Mouse (Mus musculus): ENCODE data around the gene Klhl21. TPM values are rescaled to one million over a fixed set of nuclear protein-coding genes. Genes with fewer than 3 reads are reported as not detected.

Klhl21 gene
- polyA plus RNA-seq, 2 experiments = 2.3 to 4.4 TPM

GRCm38 (mm10) chr4:152012109-152012508 lies 3.5 kb downstream of the Klhl21 start:
- Histone ChIP-seq H3K4me1 (replicated peaks; ENCODE audit: control insufficient read depth in 2 of 2, insufficient read depth in 2 of 2, low read length in 1 of 2) (peaks cover 27 to 28% of the 10 kb centered on the region in 2 experiments), H3K27me3 (ENCODE audit: control insufficient read depth, insufficient read depth, low read length) (peaks cover 11% of the 10 kb centered on the region), H3K27ac (no peak overlapping the region), H3K4me2 (ENCODE audit: low read depth) (no peak overlapping the region), H3K4me3 (ENCODE audit: insufficient read depth in 1 of 2, low read depth in 2 of 2, low read length in 2 of 2) (no peak overlapping the region), H3K36me3 (replicated peaks; ENCODE audit: control insufficient read depth, insufficient read depth, low read depth) (peaks cover 5% of the 10 kb centered on the region; the same call in 1 of the 2 replicates), H3K9me3 (ENCODE audit: control insufficient read depth, low read length) (no peaks in the 10 kb centered on the region), H3K9ac (replicated peaks) (no peak overlapping the region)
- WGBS (ENCODE audit: insufficient replicate concordance) = 86% methylated on average over 16 of the region's 16 CpGs
- DNase-seq (ENCODE audit: low read depth in 3 of 3, low spot score in 3 of 3) = no peak
- ATAC-seq (ENCODE audit: insufficient read depth) = no peak
- TF ChIP-seq CTCF (IDR thresholded peaks at IDR 0.05; ENCODE audit: low read depth) (no peak), EP300 (IDR thresholded peaks at IDR 0.05; ENCODE audit: low read depth) (no peak)

- Histone ChIP-seq H3K4me3 (ENCODE audit: insufficient read depth in 1 of 2, low read depth in 2 of 2, low read length in 2 of 2) (no peak overlapping the region), H3K9ac (replicated peaks) (no peak overlapping the region), H3K4me1 (replicated peaks; ENCODE audit: control insufficient read depth in 2 of 2, insufficient read depth in 2 of 2, low read length in 1 of 2) (peaks cover 20 to 21% of the 10 kb centered on the region in 2 experiments), H3K36me3 (replicated peaks; ENCODE audit: control insufficient read depth, insufficient read depth, low read depth) (peaks cover 5% of the 10 kb centered on the region; the same call in 1 of the 2 replicates), H3K4me2 (ENCODE audit: low read depth) (no peak overlapping the region), H3K27me3 (ENCODE audit: control insufficient read depth, insufficient read depth, low read length) (peaks cover under 1% of the 10 kb centered on the region; the same call in 1 of the 2 replicates), H3K27ac (no peak overlapping the region), H3K9me3 (ENCODE audit: control insufficient read depth, low read length) (no peaks in the 10 kb centered on the region)
- TF ChIP-seq EP300 (IDR thresholded peaks at IDR 0.05; ENCODE audit: low read depth) (no peak), CTCF (IDR thresholded peaks at IDR 0.05; ENCODE audit: low read depth) (no peak)
- DNase-seq (ENCODE audit: low read depth in 3 of 3, low spot score in 3 of 3) (no peak), ATAC-seq (ENCODE audit: insufficient read depth) (no peak)
- WGBS (ENCODE audit: insufficient replicate concordance) = 72% methylated on average over 12 of the region's 12 CpGs
Measured at GRCm38 (mm10) chr4:152013036-152013813, 4.6 kb downstream of the Klhl21 start.

GRCm38 (mm10) chr4:152019073-152019472 lies 10.5 kb downstream of the Klhl21 start:
- no peak overlapping the region for H3K4me3 ChIP-seq (ENCODE audit: insufficient read depth in 1 of 2, low read depth in 2 of 2, low read length in 2 of 2)
- peaks cover 14% of the 10 kb centered on the region for H3K36me3 ChIP-seq (replicated peaks; ENCODE audit: control insufficient read depth, insufficient read depth, low read depth)
- ATAC-seq (ENCODE audit: insufficient read depth) = no peak
- H3K4me2 ChIP-seq (ENCODE audit: low read depth) = no peak overlapping the region
- no peak for DNase-seq (ENCODE audit: low read depth in 3 of 3, low spot score in 3 of 3)
- no peak for TF ChIP-seq CTCF (IDR thresholded peaks at IDR 0.05; ENCODE audit: low read depth)
- TF ChIP-seq EP300 (IDR thresholded peaks at IDR 0.05; ENCODE audit: low read depth) = no peak
- no peaks in the 10 kb centered on the region for H3K27me3 ChIP-seq (ENCODE audit: control insufficient read depth, insufficient read depth, low read length)
- H3K27ac ChIP-seq = no peak overlapping the region
- no peaks in the 10 kb centered on the region for H3K9me3 ChIP-seq (ENCODE audit: control insufficient read depth, low read length)
- H3K9ac ChIP-seq (replicated peaks) = no peak overlapping the region
- H3K4me1 ChIP-seq (replicated peaks; ENCODE audit: control insufficient read depth in 2 of 2, insufficient read depth in 2 of 2, low read length in 1 of 2) = 0 out of 4 replicates have a peak, but pooled peaks cover 0 to under 1% of the 10 kb centered on the region in 2 experiments
- 77% methylated on average over 6 of the region's 6 CpGs for WGBS (ENCODE audit: insufficient replicate concordance)

GRCm38 (mm10) chr4:152020024-152020423 lies 11.4 kb downstream of the Klhl21 start:
- no peak overlapping the region for H3K9ac ChIP-seq (replicated peaks)
- H3K4me3 ChIP-seq (ENCODE audit: insufficient read depth in 1 of 2, low read depth in 2 of 2, low read length in 2 of 2) = no peak overlapping the region
- H3K4me2 ChIP-seq (ENCODE audit: low read depth) = no peak overlapping the region
- DNase-seq (ENCODE audit: low read depth in 3 of 3, low spot score in 3 of 3) (no peak), ATAC-seq (ENCODE audit: insufficient read depth) (no peak)
- no peak overlapping the region for H3K27ac ChIP-seq
- WGBS (ENCODE audit: insufficient replicate concordance) = 83% methylated on average over 21 of the region's 21 CpGs
- no peaks in the 10 kb centered on the region for H3K9me3 ChIP-seq (ENCODE audit: control insufficient read depth, low read length)
- TF ChIP-seq CTCF (IDR thresholded peaks at IDR 0.05; ENCODE audit: low read depth) = no peak
- no peak for TF ChIP-seq EP300 (IDR thresholded peaks at IDR 0.05; ENCODE audit: low read depth)
- no peaks in the 10 kb centered on the region for H3K27me3 ChIP-seq (ENCODE audit: control insufficient read depth, insufficient read depth, low read length)
- peaks cover 10% of the 10 kb centered on the region for H3K36me3 ChIP-seq (replicated peaks; ENCODE audit: control insufficient read depth, insufficient read depth, low read depth)
- 0 out of 4 replicates have a peak, but pooled peaks cover 0 to 2% of the 10 kb centered on the region in 2 experiments for H3K4me1 ChIP-seq (replicated peaks; ENCODE audit: control insufficient read depth in 2 of 2, insufficient read depth in 2 of 2, low read length in 1 of 2)

DNA sequence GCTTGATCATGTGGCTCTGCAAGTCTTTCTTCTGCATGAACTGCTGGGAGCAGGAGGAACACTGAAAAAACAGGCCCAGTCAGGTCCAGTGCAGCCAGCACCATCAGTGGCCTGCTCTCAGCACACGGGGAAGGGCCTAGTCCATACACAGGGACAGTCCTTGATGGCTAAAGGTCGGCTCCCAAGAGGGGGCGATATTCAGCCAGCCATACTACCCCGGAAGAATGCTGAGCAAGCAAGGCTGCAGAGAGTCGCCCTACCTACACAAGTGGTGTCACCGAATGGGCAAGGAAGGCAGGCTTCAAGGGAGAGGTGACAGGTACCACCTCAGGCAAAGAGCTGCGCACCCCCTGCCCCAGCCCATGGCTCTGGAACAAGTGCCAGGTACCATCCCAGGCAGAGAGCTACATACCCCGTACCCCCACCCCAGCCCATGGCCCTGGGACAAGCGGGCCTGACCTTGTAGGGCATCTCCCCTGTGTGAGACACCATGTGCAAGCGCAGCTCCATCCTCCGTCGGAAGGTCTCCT lies 13.0 kb downstream of the Klhl21 start:
- WGBS (ENCODE audit: insufficient replicate concordance) = 72% methylated on average over 12 of the region's 12 CpGs
- Histone ChIP-seq H3K4me2 (ENCODE audit: low read depth) (no peak overlapping the region), H3K27ac (no peak overlapping the region), H3K4me3 (ENCODE audit: insufficient read depth in 1 of 2, low read depth in 2 of 2, low read length in 2 of 2) (no peak overlapping the region), H3K9ac (replicated peaks) (no peak overlapping the region), H3K9me3 (ENCODE audit: control insufficient read depth, low read length) (no peaks in the 10 kb centered on the region), H3K4me1 (replicated peaks; ENCODE audit: control insufficient read depth in 2 of 2, insufficient read depth in 2 of 2, low read length in 1 of 2) (peaks cover 2 to 8% of the 10 kb centered on the region in 2 experiments; a peak in 3 of 4 replicates), H3K36me3 (replicated peaks; ENCODE audit: control insufficient read depth, insufficient read depth, low read depth) (peaks cover 10% of the 10 kb centered on the region), H3K27me3 (ENCODE audit: control insufficient read depth, insufficient read depth, low read length) (no peaks in the 10 kb centered on the region)
- ATAC-seq (ENCODE audit: insufficient read depth) = no peak
- DNase-seq (ENCODE audit: low read depth in 3 of 3, low spot score in 3 of 3) = no peak
- TF ChIP-seq EP300 (IDR thresholded peaks at IDR 0.05; ENCODE audit: low read depth) (no peak), CTCF (IDR thresholded peaks at IDR 0.05; ENCODE audit: low read depth) (peak; percentile 50)

Data from liver, embryonic 14.5 days (tissue).